Mouse (Mus musculus) macrophage (primary cell): ENCODE measurements around the gene Thada. TPM values are rescaled to one million over a fixed set of nuclear protein-coding genes. Genes with fewer than 3 reads are reported as not detected.

Source experiments
- H3K27ac ChIP-seq: fragments of 350-480 bp; formaldehyde crosslinking; 2 replicates; pipeline ENCODE4 v1.9.0; 2021
- H3K36me3 ChIP-seq: fragments of 350-480 bp; formaldehyde crosslinking; 2 replicates; pipeline ENCODE4 v1.9.0; 2021; ENCODE audit errors: inconsistent target
- H3K4me3 ChIP-seq: fragments of 350-480 bp; formaldehyde crosslinking; 2 replicates; pipeline ENCODE4 v1.9.0; 2021; ENCODE audit errors: inconsistent target
- H3K79me2 ChIP-seq: fragments of 350-480 bp; formaldehyde crosslinking; 2 replicates; pipeline ENCODE4 v1.9.0; 2021; ENCODE audit errors: inconsistent target
- WGBS: methylation state at CpG from one replicate; pipeline ENCODE4 v1.1.7; 2026; ENCODE audit warnings: inconsistent platforms; ENCODE audit not compliant: missing documents; 5-methylcytosine and 5-hydroxymethylcytosine counted together
- polyA plus RNA-seq: library from polyadenylated mRNA; stranded (reverse); fragments of 250-400 nt; gene quantifications from 3 replicates; pipeline ENCODE4 v1.2.4, GENCODE M21; 2018; ENCODE audit warnings: inconsistent platforms

The Thada gene
- polyA plus RNA-seq, 1 experiment from 2014 or later, result 6.0 TPM

DNA sequence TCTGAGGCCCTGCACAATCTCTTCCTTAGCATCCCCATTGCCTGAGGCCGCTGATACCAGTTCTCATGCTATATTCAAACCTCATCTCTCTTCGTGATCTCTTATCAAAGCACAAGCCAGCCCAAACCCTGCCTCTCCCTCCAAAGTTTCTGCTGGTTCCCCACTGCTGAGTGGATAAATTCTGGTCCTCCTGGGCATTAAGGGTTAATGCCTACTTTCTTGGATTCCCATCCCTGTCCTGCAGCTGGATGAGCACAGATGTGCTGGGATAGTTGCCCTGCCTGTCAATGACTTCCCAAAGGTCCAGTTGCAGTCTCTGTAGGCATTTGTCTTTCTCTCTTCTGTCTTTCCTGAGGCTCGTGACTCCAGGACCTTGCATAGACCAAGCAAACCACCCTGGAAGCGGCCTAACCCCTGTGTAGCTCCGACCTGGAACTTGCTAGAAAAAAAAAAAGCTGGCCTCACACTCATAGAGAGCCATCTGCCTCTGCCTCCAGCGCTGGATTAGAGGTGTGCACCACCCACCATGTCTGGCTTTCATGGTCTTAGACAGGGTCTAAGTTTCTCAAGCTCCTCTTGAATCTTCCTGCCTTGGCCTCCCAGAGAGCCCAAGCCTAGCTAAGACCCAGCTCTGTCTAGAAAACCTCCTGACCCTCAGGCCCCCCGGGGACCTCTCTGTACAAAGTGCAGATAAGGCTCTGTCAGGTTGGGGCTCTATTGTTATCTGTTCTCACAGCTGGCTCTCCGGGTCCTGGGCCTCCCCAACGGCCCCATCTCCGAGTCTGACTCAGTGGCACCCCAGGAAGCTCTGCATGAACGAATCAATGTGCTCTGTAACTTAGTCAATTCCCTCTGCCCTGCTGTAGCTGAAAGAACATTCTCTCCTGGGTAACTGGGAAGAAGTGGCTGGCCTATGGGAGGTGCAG, 318.6 kb downstream of the Thada start:
- no peaks in the 10 kb centered on the region for H3K79me2 ChIP-seq
- H3K36me3 ChIP-seq, result no peaks in the 10 kb centered on the region
- H3K27ac ChIP-seq, result no peak overlapping the region
- no peak overlapping the region for H3K4me3 ChIP-seq
- 85% methylated on average over 11 of the region's 11 CpGs for WGBS

DNA sequence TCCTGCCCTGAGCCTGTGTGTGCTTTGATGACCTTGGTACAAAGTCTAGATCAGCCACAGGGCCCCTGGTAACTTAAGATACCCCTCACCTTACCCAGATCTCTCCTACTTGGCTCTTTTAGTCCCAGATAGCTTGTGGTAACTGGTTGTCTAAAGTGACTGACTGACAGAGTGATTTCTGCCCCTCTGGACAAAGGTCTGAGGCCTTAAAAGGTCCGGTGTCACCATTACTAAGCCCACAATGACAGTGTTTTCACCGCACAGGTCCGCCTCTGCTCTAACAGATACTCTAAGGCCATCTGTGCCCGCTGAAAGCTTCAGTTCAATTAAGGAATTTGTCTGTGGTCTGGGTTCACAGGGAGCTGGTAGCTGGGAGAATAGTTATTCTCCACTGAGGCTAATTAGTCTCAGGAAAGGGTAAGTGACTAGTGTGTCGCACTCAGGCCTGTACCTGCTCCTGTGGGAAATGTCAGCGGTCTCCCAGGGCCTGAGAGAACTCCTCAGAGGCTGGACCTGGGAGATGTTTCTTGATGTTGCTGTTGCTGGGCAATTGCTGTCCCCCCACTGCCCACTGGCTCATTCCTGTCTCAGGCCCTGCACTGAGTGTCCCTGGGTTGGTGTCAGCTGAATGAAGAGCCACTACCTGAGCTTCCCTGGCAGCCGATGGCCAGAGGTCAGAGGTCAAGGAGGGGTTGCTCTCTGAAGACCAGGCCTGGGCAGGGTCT, 319.4 kb downstream of the Thada start:
- peak overlapping the region; percentile 59 for H3K27ac ChIP-seq

DNA sequence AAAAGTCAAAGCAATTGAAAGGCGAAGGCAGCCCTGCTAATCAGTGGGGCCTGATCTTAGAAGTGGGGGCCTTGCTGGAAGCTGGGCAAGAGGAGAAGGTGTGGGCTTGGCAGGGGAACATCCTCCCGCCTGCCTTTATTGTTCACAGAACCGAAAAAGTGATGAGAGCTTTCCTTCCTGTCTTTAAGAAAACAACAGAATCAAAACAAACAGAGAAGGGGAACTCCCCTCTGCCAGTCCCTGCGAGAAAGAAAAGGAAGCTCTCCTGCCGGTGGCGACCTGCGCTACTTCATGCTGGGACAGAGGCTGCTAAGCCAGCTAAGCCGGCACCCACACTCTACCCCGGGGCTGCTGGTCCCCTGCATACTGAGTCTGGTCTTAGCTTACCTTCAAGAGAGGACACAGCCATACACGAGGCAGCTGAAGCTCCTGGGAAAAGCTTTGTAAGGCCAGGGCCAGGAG, 320.1 kb downstream of the Thada start:
- WGBS, result 4% methylated on average over 10 of the region's 10 CpGs
- Histone ChIP-seq H3K36me3 (no peaks in the 10 kb centered on the region), H3K4me3 (no peak overlapping the region), H3K79me2 (no peaks in the 10 kb centered on the region), H3K27ac (peak overlapping the region; percentile 59)

More for the DNA sequence above, 319.4 kb downstream of the Thada start:
- WGBS, result 77% methylated on average over 7 of the region's 7 CpGs
- no peaks in the 10 kb centered on the region for H3K79me2 ChIP-seq
- no peaks in the 10 kb centered on the region for H3K36me3 ChIP-seq
- H3K4me3 ChIP-seq, result no peak overlapping the region

DNA sequence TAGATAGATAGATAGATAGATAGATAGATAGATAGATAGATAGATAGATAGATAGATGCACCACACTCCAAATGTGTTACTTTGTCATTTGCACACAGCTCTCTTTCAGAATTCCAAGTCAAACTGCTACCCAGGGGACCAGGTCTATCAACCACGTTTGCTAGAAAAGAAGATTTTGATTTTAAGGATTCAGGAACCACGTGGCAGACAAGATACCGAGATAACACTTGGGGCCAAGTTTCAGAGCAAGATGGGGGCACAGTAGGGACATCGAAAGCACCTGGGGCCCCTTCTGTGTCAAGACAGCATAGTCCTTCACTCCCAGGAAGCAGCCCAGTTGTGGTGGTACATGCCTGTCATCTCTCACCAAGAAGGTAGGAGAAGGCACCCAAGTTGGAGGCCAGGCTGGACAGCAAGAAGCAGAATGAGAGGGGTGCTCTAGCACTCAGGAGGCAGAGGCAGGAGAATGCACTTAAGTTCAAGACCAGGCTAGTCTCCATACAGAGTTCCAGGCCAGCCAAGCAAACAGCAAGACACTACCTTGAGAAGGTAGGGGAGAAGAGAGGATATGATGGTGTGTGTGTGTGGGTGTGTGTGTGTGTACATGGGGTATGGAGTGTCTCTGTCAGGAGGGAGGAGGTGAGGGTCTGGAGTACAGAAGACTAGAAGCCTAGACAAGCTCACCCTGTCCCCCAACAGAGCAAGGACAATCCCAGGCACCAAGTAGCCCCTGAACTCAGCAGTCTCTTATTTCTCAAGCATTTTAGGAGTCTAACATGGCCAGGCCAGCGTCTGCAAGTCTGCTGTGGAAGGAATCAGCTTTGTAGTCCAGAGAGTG, 321.0 kb downstream of the Thada start:
- WGBS, result 63% methylated on average over 5 of the region's 5 CpGs
- peak overlapping the region; percentile 59 for H3K27ac ChIP-seq
- no peaks in the 10 kb centered on the region for H3K36me3 ChIP-seq
- H3K79me2 ChIP-seq, result no peaks in the 10 kb centered on the region
- no peak overlapping the region for H3K4me3 ChIP-seq

DNA sequence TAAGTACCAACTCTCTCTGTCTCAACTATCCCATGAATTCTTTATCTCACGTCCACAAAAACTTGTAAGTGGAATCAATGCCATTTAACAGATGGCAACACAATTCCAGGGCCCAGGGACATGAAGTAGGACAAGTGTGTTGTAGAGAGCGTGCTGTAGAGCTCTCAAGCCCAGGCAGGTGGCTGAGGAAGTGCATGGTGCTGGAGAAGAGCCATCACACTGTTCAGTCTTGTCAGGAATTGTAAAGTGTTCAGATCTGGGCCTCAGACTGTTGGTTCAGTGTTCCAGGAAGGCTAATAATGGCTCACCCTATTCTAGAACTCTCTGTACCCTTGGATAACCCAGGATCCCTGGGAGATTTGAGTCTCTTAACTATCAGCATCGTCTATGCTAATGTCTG, 321.9 kb downstream of the Thada start:
- H3K79me2 ChIP-seq, result no peaks in the 10 kb centered on the region
- no peak overlapping the region for H3K4me3 ChIP-seq
- no peaks in the 10 kb centered on the region for H3K36me3 ChIP-seq
- 89% methylated on average over 3 of the region's 3 CpGs for WGBS
- H3K27ac ChIP-seq, result no peak overlapping the region

DNA sequence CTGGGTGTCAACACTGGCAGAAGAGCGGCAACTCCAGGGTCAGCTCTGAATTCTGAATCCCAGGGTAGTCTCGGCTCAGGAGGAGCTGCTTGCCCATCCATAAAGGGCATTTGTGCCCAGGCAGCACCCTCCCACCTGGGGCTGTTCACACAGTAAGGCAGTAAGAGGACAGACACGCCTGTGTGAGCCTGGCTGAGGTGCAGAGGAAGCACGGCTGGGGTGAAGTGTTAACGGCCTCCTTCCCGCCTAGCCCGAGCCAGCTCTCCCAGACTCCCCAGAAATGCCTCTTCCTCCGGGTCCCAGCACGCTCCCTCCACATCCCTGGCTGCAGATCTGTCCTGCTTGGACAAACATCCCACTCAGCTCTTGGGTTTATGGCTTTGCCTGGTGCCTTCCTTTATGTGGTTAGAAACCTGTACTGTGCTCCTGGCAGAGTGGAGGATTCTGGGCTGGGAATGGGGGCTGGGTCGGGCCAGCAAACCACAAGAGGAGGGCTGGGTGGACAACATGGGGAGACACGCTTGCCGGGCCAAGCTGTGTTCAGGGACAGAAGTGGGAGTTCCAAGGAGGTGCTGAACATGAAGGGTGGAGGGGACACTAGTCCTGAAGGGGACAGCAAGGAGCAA, 322.7 kb downstream of the Thada start:
- no peak overlapping the region for H3K27ac ChIP-seq
- no peaks in the 10 kb centered on the region for H3K36me3 ChIP-seq
- WGBS, result 50% methylated on average over 12 of the region's 12 CpGs
- no peak overlapping the region for H3K4me3 ChIP-seq
- no peaks in the 10 kb centered on the region for H3K79me2 ChIP-seq

DNA sequence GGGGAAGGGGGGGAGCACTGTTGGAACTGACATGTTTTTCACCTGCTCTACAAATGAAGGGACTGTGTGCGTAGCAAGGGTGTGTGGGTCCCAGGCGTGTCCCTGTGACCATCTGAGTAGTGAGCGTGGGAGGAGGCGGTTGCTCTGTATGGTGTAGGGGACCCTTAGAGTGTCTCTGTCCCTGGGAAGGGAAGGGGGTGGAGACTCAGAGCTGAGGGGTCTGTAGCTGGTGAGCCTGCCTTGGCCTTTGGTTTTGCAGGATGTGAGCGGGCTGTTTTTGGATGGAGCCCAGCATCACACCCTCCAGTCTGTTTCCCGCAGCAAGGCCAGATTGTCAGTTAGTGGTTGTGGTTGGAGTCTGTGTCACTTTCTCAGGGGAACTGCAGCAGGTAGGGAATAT, 324.3 kb downstream of the Thada start:
- peak overlapping the region; percentile 95 for H3K27ac ChIP-seq
- 55% methylated on average over 6 of the region's 6 CpGs for WGBS

DNA sequence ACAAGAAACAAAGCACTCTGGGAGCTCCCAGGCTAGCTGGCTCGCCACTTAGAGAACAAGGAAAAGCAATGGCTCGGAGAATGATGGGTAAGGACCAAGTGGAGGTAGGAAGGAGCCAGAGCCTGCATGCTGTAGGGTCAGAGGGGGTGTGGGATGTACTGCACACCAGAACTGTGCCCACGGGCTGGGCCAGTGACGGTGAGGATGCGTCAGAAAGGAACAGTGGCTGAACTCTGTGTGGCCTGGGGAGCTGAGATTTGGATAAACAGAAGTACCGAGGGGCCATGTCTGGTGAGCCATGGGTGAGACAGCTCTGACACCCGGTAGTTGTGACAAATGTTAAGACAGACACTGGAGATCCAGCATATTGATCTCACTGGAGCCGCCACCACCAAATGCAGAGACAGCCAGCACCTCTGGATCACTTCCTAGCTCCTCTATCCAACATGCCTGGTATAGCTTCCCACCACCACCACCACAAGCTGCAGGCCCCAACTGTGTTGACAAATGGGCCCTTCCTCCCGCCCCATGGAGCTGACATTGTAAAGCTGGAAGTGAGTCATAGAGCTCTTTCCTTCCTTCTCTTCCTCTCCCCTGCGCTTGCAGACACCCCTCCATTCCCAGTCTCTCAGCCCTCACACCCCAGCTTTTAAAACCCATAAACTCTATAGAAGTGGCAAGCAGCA, 325.0 kb downstream of the Thada start:
- 22% methylated on average over 10 of the region's 10 CpGs for WGBS
- Histone ChIP-seq H3K36me3 (no peaks in the 10 kb centered on the region), H3K79me2 (no peaks in the 10 kb centered on the region), H3K4me3 (no peak overlapping the region), H3K27ac (peak overlapping the region; percentile 95)

More for the DNA sequence above, 324.3 kb downstream of the Thada start:
- Histone ChIP-seq H3K4me3 (no peak overlapping the region), H3K36me3 (no peaks in the 10 kb centered on the region), H3K79me2 (no peaks in the 10 kb centered on the region)

Other genes starting within 250 kb of the Thada start
- gene Plekhh2, start 45.7 kb upstream of the Thada start, polyA plus RNA-seq, result 0.09 to 1.9 TPM (median 0.53 TPM) in 3 replicates
- gene Dync2li1, start 160.3 kb upstream of the Thada start, polyA plus RNA-seq, result 2.6 to 4.0 TPM (median 3.8 TPM) in 3 replicates
- not detected in 3 replicates for gene Abcg8, start 210.1 kb upstream of the Thada start, polyA plus RNA-seq
- not detected in 3 replicates for gene Abcg5, start 216.8 kb upstream of the Thada start, polyA plus RNA-seq